Mouse (Mus musculus): Measurements from ENCODE around the gene Sec16b. TPM values are rescaled to one million over a fixed set of nuclear protein-coding genes. Genes with fewer than 3 reads are reported as not detected.

Gene Sec16b
- polyA plus RNA-seq, 1 experiment from 2014 or later: 1.0 TPM

Other genes starting within 250 kb of the Sec16b start
- 20.4 and 21.9 TPM in 2 replicates for gene Rasal2, start 94.1 kb upstream of the Sec16b start, polyA plus RNA-seq (2016; fragmentation: Nextera tagmentation; extraction: Ambion mirVana)
- gene Cryzl2, start 48.2 kb upstream of the Sec16b start, polyA plus RNA-seq (2016; fragmentation: Nextera tagmentation; extraction: Ambion mirVana): 28.4 and 29.7 TPM in 2 replicates